Mouse (Mus musculus) MEL (cell line): ENCODE measurements around the gene Sytl3. TPM values are rescaled to one million over a fixed set of nuclear protein-coding genes. Genes with fewer than 3 reads are reported as not detected.

Experiments used
- DNase-seq: peaks from one replicate; pipeline ENCODE4 v3.0.0; 2011; ENCODE audit warnings: low read depth, low spot score
- H3K27ac ChIP-seq: 2 replicates; pipeline ENCODE4 v1.5.1; 2012; ENCODE audit warnings: low read depth, mild to moderate bottlenecking, control low read depth, low read length, moderate library complexity; ENCODE audit not compliant: control insufficient read depth
- H3K27me3 ChIP-seq, 2 experiments: fragments of 150-350 bp in 1 of 2; sonication (generic) in 1 of 2; 2 replicates each; pipeline ENCODE4 v1.6.1; 2012; ENCODE audit warnings: low read length in 2 of 2, mild to moderate bottlenecking in 2 of 2, improper control_type of control experiment in 1 of 2, moderate library complexity in 1 of 2; ENCODE audit not compliant: insufficient read depth in 2 of 2, control insufficient read depth in 1 of 2
- H3K36me3 ChIP-seq, 2 experiments: 2 replicates each; pipeline ENCODE4 v1.6.1; 2012 to 2014; ENCODE audit warnings: low read length in 2 of 2, improper control_type of control experiment in 1 of 2, inconsistent platforms in 1 of 2, mild to moderate bottlenecking in 1 of 2; ENCODE audit not compliant: insufficient read depth in 2 of 2, control insufficient read depth in 1 of 2
- H3K4me1 ChIP-seq, 2 experiments: fragments of 150-350 bp in 1 of 2; sonication (generic) in 1 of 2; 2 replicates each; pipeline ENCODE4 v1.6.1; 2012; ENCODE audit warnings: low read length in 2 of 2, improper control_type of control experiment in 1 of 2, mild to moderate bottlenecking in 1 of 2; ENCODE audit not compliant: insufficient read depth in 2 of 2, control insufficient read depth in 1 of 2
- H3K4me3 ChIP-seq, 2 experiments: fragments of 150-350 bp in 1 of 2; sonication (generic) in 1 of 2; 2 replicates each; pipeline ENCODE4 v1.5.1; 2012; ENCODE audit warnings: low read depth in 2 of 2, low read length in 2 of 2, mild to moderate bottlenecking in 2 of 2, moderate library complexity in 2 of 2, control low read depth in 1 of 2, improper control_type of control experiment in 1 of 2; ENCODE audit not compliant: control insufficient read depth in 1 of 2, insufficient read depth in 1 of 2
- H3K79me2 ChIP-seq: 2 replicates; pipeline ENCODE4 v1.6.1; 2012; ENCODE audit warnings: mild to moderate bottlenecking, low read length, moderate library complexity; ENCODE audit not compliant: control insufficient read depth, poor library complexity, insufficient read depth
- H3K9ac ChIP-seq: 2 replicates; pipeline ENCODE4 v1.6.1; 2012; ENCODE audit warnings: low read depth, mild to moderate bottlenecking, control low read depth, low read length, moderate library complexity; ENCODE audit not compliant: control insufficient read depth, poor library complexity, severe bottlenecking
- H3K9me3 ChIP-seq: fragments of 150-350 bp; sonication (generic); replicated peaks from 2 replicates; pipeline ENCODE4 v1.6.1; 2012; ENCODE audit warnings: mild to moderate bottlenecking, low read length, improper control_type of control experiment, moderate library complexity; ENCODE audit not compliant: insufficient read depth
- BHLHE40 ChIP-seq: IDR thresholded peaks from 2 replicates; pipeline ENCODE4 v1.6.1; 2012; ENCODE audit warnings: low read depth, mild to moderate bottlenecking, inconsistent platforms, low read length, improper control_type of control experiment, borderline replicate concordance
- CHD1 ChIP-seq: IDR thresholded peaks from 2 replicates; pipeline ENCODE4 v1.6.1; 2012; ENCODE audit warnings: low read depth, mild to moderate bottlenecking, inconsistent platforms, low read length, improper control_type of control experiment
- CHD2 ChIP-seq: IDR thresholded peaks from 2 replicates; pipeline ENCODE4 v1.6.1; 2011; ENCODE audit warnings: low read length, improper control_type of control experiment
- CTCF ChIP-seq, 3 experiments: IDR thresholded peaks in 2 of 3; conservative IDR thresholded peaks in 1 of 3; 2 replicates each; pipeline ENCODE4 v1.5.1; 2011 to 2012; ENCODE audit warnings: low read length in 3 of 3, low read depth in 2 of 3, mild to moderate bottlenecking in 2 of 3, improper control_type of control experiment in 1 of 3, inconsistent platforms in 1 of 3, mixed read lengths in 1 of 3, moderate library complexity in 1 of 3; ENCODE audit not compliant: control insufficient read depth in 1 of 3, insufficient read depth in 1 of 3, poor library complexity in 1 of 3, severe bottlenecking in 1 of 3
- ETS1 ChIP-seq: IDR thresholded peaks from 2 replicates; pipeline ENCODE4 v1.6.1; 2012; ENCODE audit warnings: low read depth, mild to moderate bottlenecking, inconsistent platforms, low read length, improper control_type of control experiment, moderate library complexity
- JUND ChIP-seq: IDR thresholded peaks from 2 replicates; pipeline ENCODE4 v1.6.1; 2011; ENCODE audit warnings: low read depth, mild to moderate bottlenecking, improper control_type of control experiment, low read length
- MAFK ChIP-seq: IDR thresholded peaks from 2 replicates; pipeline ENCODE4 v1.6.1; 2011; ENCODE audit warnings: low read depth, mild to moderate bottlenecking, low read length, improper control_type of control experiment, borderline replicate concordance
- MXI1 ChIP-seq: IDR thresholded peaks from 2 replicates; pipeline ENCODE4 v1.6.1; 2011; ENCODE audit warnings: mild to moderate bottlenecking, low read depth, low read length, improper control_type of control experiment
- NELFE ChIP-seq: IDR thresholded peaks from 2 replicates; pipeline ENCODE4 v1.6.1; 2011; ENCODE audit warnings: low read depth, low read length, improper control_type of control experiment
- POLR2A ChIP-seq, 2 experiments: IDR thresholded peaks; 2 replicates each; pipeline ENCODE4 v1.6.1; 2011 to 2012; ENCODE audit warnings: low read length in 2 of 2, mild to moderate bottlenecking in 2 of 2, control low read depth in 1 of 2, improper control_type of control experiment in 1 of 2, low read depth in 1 of 2, moderate library complexity in 1 of 2; ENCODE audit not compliant: control insufficient read depth in 1 of 2, insufficient read depth in 1 of 2, poor library complexity in 1 of 2
- POLR2AphosphoS2 ChIP-seq: IDR thresholded peaks from 2 replicates; pipeline ENCODE4 v1.6.1; 2011; ENCODE audit warnings: low read length, improper control_type of control experiment
- RAD21 ChIP-seq: IDR thresholded peaks from 2 replicates; pipeline ENCODE4 v1.6.1; 2011; ENCODE audit warnings: mild to moderate bottlenecking, low read depth, low read length, improper control_type of control experiment
- TAL1 ChIP-seq: IDR thresholded peaks from 2 replicates; pipeline ENCODE4 v1.6.1; 2012; ENCODE audit warnings: mild to moderate bottlenecking, inconsistent platforms, low read length, moderate library complexity, mixed read lengths
- TBP ChIP-seq: IDR thresholded peaks from 2 replicates; pipeline ENCODE4 v1.8.0; 2011; ENCODE audit warnings: low read depth, low read length, improper control_type of control experiment
- UBTF ChIP-seq: IDR thresholded peaks from 2 replicates; pipeline ENCODE4 v1.6.1; 2012; ENCODE audit warnings: low read depth, mild to moderate bottlenecking, inconsistent platforms, low read length, improper control_type of control experiment, moderate library complexity, borderline replicate concordance; ENCODE audit not compliant: insufficient read depth
- USF1 ChIP-seq: IDR thresholded peaks from 2 replicates; pipeline ENCODE4 v1.6.1; 2014; ENCODE audit warnings: low read depth, mild to moderate bottlenecking, inconsistent platforms, low read length, improper control_type of control experiment, moderate library complexity
- ZC3H11A ChIP-seq: IDR thresholded peaks from 2 replicates; pipeline ENCODE4 v1.6.1; 2012; ENCODE audit warnings: low read depth, mild to moderate bottlenecking, inconsistent platforms, low read length, improper control_type of control experiment
- ZMIZ1 ChIP-seq: IDR thresholded peaks from 2 replicates; pipeline ENCODE4 v1.6.1; 2012; ENCODE audit warnings: low read depth, mild to moderate bottlenecking, inconsistent platforms, low read length, improper control_type of control experiment, moderate library complexity
- polyA plus RNA-seq, 2 experiments: library from polyadenylated mRNA; stranded (reverse) in 1 of 2; unstranded in 1 of 2; fragments of >175 nt in 1 of 2; fragments of >200 nt in 1 of 2; gene quantifications; 2 replicates each; pipeline versions ENCODE4 v1.2.1 to v1.2.4; 2012; ENCODE audit warnings: low replicate concordance in 2 of 2, low read depth in 1 of 2; ENCODE audit not compliant: insufficient read length in 2 of 2, insufficient read depth in 1 of 2, missing spikeins in 1 of 2
- total RNA-seq: library from RNA; depleted of rRNA; stranded (reverse); fragments of 300-350 nt; gene quantifications from 2 replicates; pipeline ENCODE4 v1.2.3, GENCODE M21; 2012

The Sytl3 gene
- total and polyA plus RNA-seq, 3 experiments, result not detected

- peaks cover 3 to 9% of the 10 kb centered on the region in 2 experiments; a peak in 3 of 4 replicates for H3K36me3 ChIP-seq
- H3K4me3 ChIP-seq, result no peak overlapping the region
- no peak for TF ChIP-seq MXI1
- no peak for TF ChIP-seq ZMIZ1
- TF ChIP-seq POLR2A (IDR thresholded peaks at IDR 0.05; ENCODE audit: control insufficient read depth in 1 of 2, insufficient read depth in 1 of 2, low read depth in 1 of 2, low read length in 2 of 2, poor library complexity in 1 of 2), result no peak
- TF ChIP-seq MAFK, result no peak
- TF ChIP-seq UBTF, result no peak
- no peak for TF ChIP-seq CHD1
- no peak for TF ChIP-seq TBP
- TF ChIP-seq ETS1, result no peak
- no peak for TF ChIP-seq RAD21
- TF ChIP-seq CTCF (IDR thresholded peaks at IDR 0.05 in 2 of 3, conservative IDR thresholded peaks at IDR 0.05 in 1 of 3; ENCODE audit: control insufficient read depth in 1 of 3, insufficient read depth in 1 of 3, low read depth in 2 of 3, low read length in 3 of 3, poor library complexity in 1 of 3, severe bottlenecking in 1 of 3), result no peak
- TF ChIP-seq TAL1, result no peak
- TF ChIP-seq USF1, result no peak
- TF ChIP-seq ZC3H11A, result no peak
- no peak for TF ChIP-seq BHLHE40
- TF ChIP-seq, all 39 proteins: peak for 0
- Histone ChIP-seq H3K27me3 (no peaks in the 10 kb centered on the region), H3K9ac (no peak overlapping the region), H3K27ac (no peak overlapping the region), H3K9me3 (no peaks in the 10 kb centered on the region), H3K79me2 (no peaks in the 10 kb centered on the region), H3K4me1 (peaks cover 3 to 10% of the 10 kb centered on the region in 2 experiments)
- no peak for DNase-seq
These were observed 84.2 kb downstream of the Sytl3 start for GRCm38 (mm10) chr17:6743039-6743575.

- Histone ChIP-seq H3K4me1 (peaks cover 3 to 10% of the 10 kb centered on the region in 2 experiments), H3K27ac (peak overlapping the region; percentile 14), H3K4me3 (no peak overlapping the region), H3K79me2 (no peaks in the 10 kb centered on the region), H3K9ac (no peak overlapping the region), H3K27me3 (no peaks in the 10 kb centered on the region), H3K36me3 (peaks cover 3 to 9% of the 10 kb centered on the region in 2 experiments; a peak in 3 of 4 replicates), H3K9me3 (no peaks in the 10 kb centered on the region)
- DNase-seq, result peak; percentile 22
- TF ChIP-seq ZMIZ1 (no peak), POLR2AphosphoS2 (no peak), CHD2 (no peak), NELFE (no peak), POLR2A (IDR thresholded peaks at IDR 0.05; ENCODE audit: control insufficient read depth in 1 of 2, insufficient read depth in 1 of 2, low read depth in 1 of 2, low read length in 2 of 2, poor library complexity in 1 of 2) (no peak), MXI1 (no peak), USF1 (no peak), JUND (no peak), RAD21 (no peak), ETS1 (no peak), CHD1 (no peak)
These were observed 84.9 kb downstream of the Sytl3 start for GRCm38 (mm10) chr17:6743787-6744239.
